Mouse (Mus musculus): ENCODE results near the gene AL607142.1.

GRCm38 (mm10) chr4:120115516-120115915 lies 50.7 kb downstream of the AL607142.1 start:
- TF ChIP-seq CTCF (conservative IDR thresholded peaks at IDR 0.05; ENCODE audit: low read length) (no peak), NANOG (IDR thresholded peaks at IDR 0.05; ENCODE audit: borderline replicate concordance, low read length) (no peak)
